Mouse (Mus musculus): ENCODE results near the gene Atcay. TPM values are rescaled to one million over a fixed set of nuclear protein-coding genes. Genes with fewer than 3 reads are reported as not detected.
A peak's percentile ranks its signal among the peaks of the same experiment; 100 is the strongest.

Atcay gene
- polyA plus RNA-seq, 1 experiment from 2014 or later, result 56.6 TPM

DNA sequence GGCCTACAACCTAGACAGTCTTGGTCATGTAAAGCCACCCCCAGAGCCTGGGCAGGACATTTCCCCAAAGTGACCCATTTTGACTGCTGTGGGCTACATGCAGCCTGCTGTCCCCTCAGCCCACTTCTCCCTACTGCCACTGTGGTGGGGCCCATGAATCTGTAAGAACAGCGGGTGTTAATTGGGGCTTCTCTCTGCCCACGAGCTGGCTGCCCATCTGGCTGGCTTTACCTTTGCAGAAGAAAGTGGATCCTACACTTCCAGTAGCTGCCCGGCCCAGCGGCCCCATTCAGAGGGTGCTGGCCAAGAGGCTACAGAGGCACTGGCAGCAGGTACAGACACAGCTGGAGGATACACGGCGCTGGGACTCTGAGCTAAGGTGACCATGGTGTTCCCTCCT lies 14.5 kb upstream of the Atcay start:
- Histone ChIP-seq H3K27ac (ENCODE audit: low read depth, low read length) (no peak overlapping the region), H3K4me1 (ENCODE audit: control insufficient read depth, insufficient read depth, low read length) (no peaks in the 10 kb centered on the region), H3K9me3 (replicated peaks; ENCODE audit: control insufficient read depth, low read length) (no peaks in the 10 kb centered on the region), H3K36me3 (ENCODE audit: control insufficient read depth, insufficient read depth, low read length) (peaks cover 3% of the 10 kb centered on the region; the same call in 1 of the 2 replicates), H3K9ac (ENCODE audit: low read length) (peak overlapping the region; percentile 17; the same call in 1 of the 2 replicates), H3K4me3 (ENCODE audit: low read depth, low read length) (no peak overlapping the region), H3K27me3 (replicated peaks; ENCODE audit: control insufficient read depth, insufficient read depth, low read length) (peaks cover 6% of the 10 kb centered on the region; the same call in 1 of the 2 replicates), H3K4me2 (ENCODE audit: low read length) (no peak overlapping the region)
- DNase-seq (ENCODE audit: low spot score) (no peak), ATAC-seq (no peak)
- 89% methylated on average over 6 of the region's 6 CpGs for WGBS

DNA sequence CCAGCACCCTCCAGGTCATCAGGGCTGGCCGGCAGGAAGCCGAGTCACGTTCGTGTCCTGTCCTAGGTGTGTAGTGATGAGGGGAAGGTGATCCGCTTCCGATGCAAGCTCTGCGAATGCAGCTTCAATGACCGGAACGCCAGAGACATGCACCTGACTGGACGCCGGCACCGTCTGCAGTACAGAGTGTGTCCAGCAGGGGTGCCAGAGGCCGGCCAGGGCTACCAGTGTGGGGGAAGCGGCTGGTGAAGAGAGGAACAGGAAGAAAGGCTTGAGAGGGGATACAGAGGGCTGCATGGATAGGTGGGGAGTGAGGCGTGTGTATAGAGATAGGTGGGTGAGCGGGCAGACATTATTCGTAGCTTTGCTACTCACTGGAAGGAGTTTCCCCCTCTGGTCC lies 14.0 kb upstream of the Atcay start:
- ATAC-seq, result peak; percentile 69
- Histone ChIP-seq H3K4me2 (ENCODE audit: low read length) (no peak overlapping the region), H3K9ac (ENCODE audit: low read length) (peak overlapping the region; percentile 17; the same call in 1 of the 2 replicates), H3K27ac (ENCODE audit: low read depth, low read length) (no peak overlapping the region), H3K36me3 (ENCODE audit: control insufficient read depth, insufficient read depth, low read length) (peaks cover 3% of the 10 kb centered on the region; the same call in 1 of the 2 replicates), H3K4me1 (ENCODE audit: control insufficient read depth, insufficient read depth, low read length) (no peaks in the 10 kb centered on the region), H3K27me3 (replicated peaks; ENCODE audit: control insufficient read depth, insufficient read depth, low read length) (peaks cover 11% of the 10 kb centered on the region; the same call in 1 of the 2 replicates), H3K9me3 (replicated peaks; ENCODE audit: control insufficient read depth, low read length) (no peaks in the 10 kb centered on the region), H3K4me3 (ENCODE audit: low read depth, low read length) (no peak overlapping the region)
- peak; percentile 62 for DNase-seq (ENCODE audit: low spot score)
- 9% methylated on average over 17 of the region's 17 CpGs for WGBS

DNA sequence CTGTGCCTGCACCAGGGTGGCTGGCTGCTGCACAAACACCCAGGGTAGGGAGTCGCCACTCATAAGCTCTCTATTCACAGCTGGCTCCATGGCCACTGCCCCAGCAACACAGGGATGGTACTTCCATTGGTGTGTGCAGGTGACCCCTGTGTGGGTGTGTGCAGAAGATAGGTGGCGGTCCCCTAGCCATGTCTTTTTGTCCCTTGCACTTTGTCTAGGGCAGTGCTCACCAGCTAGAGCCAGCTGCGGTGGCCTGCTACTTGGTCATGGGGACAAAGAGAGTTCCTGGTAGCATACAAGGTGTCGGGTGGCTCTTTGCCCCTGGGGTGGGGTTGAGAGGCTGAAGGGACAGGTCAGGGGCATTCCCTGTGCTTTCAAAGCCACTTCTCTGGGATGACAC lies 13.5 kb upstream of the Atcay start:
- Histone ChIP-seq H3K9me3 (replicated peaks; ENCODE audit: control insufficient read depth, low read length) (no peaks in the 10 kb centered on the region), H3K4me3 (ENCODE audit: low read depth, low read length) (no peak overlapping the region), H3K4me2 (ENCODE audit: low read length) (no peak overlapping the region), H3K36me3 (ENCODE audit: control insufficient read depth, insufficient read depth, low read length) (peaks cover 3% of the 10 kb centered on the region; the same call in 1 of the 2 replicates), H3K4me1 (ENCODE audit: control insufficient read depth, insufficient read depth, low read length) (no peaks in the 10 kb centered on the region), H3K9ac (ENCODE audit: low read length) (no peak overlapping the region), H3K27ac (ENCODE audit: low read depth, low read length) (no peak overlapping the region), H3K27me3 (replicated peaks; ENCODE audit: control insufficient read depth, insufficient read depth, low read length) (peaks cover 15% of the 10 kb centered on the region; the same call in 1 of the 2 replicates)
- WGBS, result 67% methylated on average over 4 of the region's 4 CpGs
- ATAC-seq, result peak; percentile 9; the same call in 1 of the 2 replicates
- DNase-seq (ENCODE audit: low spot score), result no peak

- no peak overlapping the region for H3K27ac ChIP-seq (ENCODE audit: low read depth, low read length)
- no peaks in the 10 kb centered on the region for H3K4me1 ChIP-seq (ENCODE audit: control insufficient read depth, insufficient read depth, low read length)
- H3K36me3 ChIP-seq (ENCODE audit: control insufficient read depth, insufficient read depth, low read length), result no peaks in the 10 kb centered on the region; the same call in 1 of the 2 replicates
- H3K9ac ChIP-seq (ENCODE audit: low read length), result no peak overlapping the region
- H3K27me3 ChIP-seq (replicated peaks; ENCODE audit: control insufficient read depth, insufficient read depth, low read length), result peaks cover 15% of the 10 kb centered on the region; the same call in 1 of the 2 replicates
- no peak overlapping the region for H3K4me3 ChIP-seq (ENCODE audit: low read depth, low read length)
- no peak for ATAC-seq
- no peak overlapping the region for H3K4me2 ChIP-seq (ENCODE audit: low read length)
- 93% methylated on average over 16 of the region's 16 CpGs for whole genome bisulfite sequencing
- H3K9me3 ChIP-seq (replicated peaks; ENCODE audit: control insufficient read depth, low read length), result no peaks in the 10 kb centered on the region
- DNase-seq (ENCODE audit: low spot score), result no peak
Observed at GRCm38 (mm10) chr10:81242021-81242420, 11.4 kb upstream of the Atcay start.

- Histone ChIP-seq H3K27me3 (replicated peaks; ENCODE audit: control insufficient read depth, insufficient read depth, low read length) (peaks cover 15% of the 10 kb centered on the region; the same call in 1 of the 2 replicates), H3K4me2 (ENCODE audit: low read length) (no peak overlapping the region), H3K4me1 (ENCODE audit: control insufficient read depth, insufficient read depth, low read length) (no peaks in the 10 kb centered on the region), H3K27ac (ENCODE audit: low read depth, low read length) (no peak overlapping the region), H3K36me3 (ENCODE audit: control insufficient read depth, insufficient read depth, low read length) (no peaks in the 10 kb centered on the region; the same call in 1 of the 2 replicates), H3K9ac (ENCODE audit: low read length) (no peak overlapping the region), H3K9me3 (replicated peaks; ENCODE audit: control insufficient read depth, low read length) (no peaks in the 10 kb centered on the region), H3K4me3 (ENCODE audit: low read depth, low read length) (no peak overlapping the region)
- ATAC-seq (no peak), DNase-seq (ENCODE audit: low spot score) (peak; percentile 66)
- WGBS, result 21% methylated on average over 13 of the region's 13 CpGs
Observed at GRCm38 (mm10) chr10:81240876-81241275, 10.2 kb upstream of the Atcay start.

DNA sequence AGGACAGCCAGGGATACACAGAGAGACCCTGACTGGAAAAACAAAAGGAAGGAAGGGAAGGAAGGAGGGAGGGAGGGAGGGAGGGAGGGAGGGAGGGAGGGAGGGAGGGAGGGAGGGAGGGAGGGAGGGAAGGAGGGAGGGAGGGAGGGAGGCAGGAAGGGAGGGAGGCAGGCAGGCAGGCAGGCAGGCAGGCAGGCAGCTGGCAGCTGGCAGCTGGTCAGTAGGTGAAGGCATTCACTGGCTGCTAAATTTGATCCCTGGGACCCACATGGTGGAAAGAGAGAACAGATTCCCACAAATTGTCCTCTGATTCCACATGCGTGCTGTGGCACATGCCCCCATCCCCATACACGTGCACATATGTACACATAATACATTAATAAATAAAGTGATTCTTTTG lies 8.0 kb upstream of the Atcay start:
- H3K27me3 ChIP-seq (replicated peaks; ENCODE audit: control insufficient read depth, insufficient read depth, low read length), result peaks cover 15% of the 10 kb centered on the region; the same call in 1 of the 2 replicates
- no peak overlapping the region for H3K27ac ChIP-seq (ENCODE audit: low read depth, low read length)
- H3K9ac ChIP-seq (ENCODE audit: low read length), result no peak overlapping the region
- no peak for ATAC-seq
- no peak overlapping the region for H3K4me2 ChIP-seq (ENCODE audit: low read length)
- WGBS, result 88% methylated on average over 2 of the region's 2 CpGs
- H3K9me3 ChIP-seq (replicated peaks; ENCODE audit: control insufficient read depth, low read length), result no peaks in the 10 kb centered on the region
- peaks cover 1% of the 10 kb centered on the region; the same call in 1 of the 2 replicates for H3K4me1 ChIP-seq (ENCODE audit: control insufficient read depth, insufficient read depth, low read length)
- H3K36me3 ChIP-seq (ENCODE audit: control insufficient read depth, insufficient read depth, low read length), result no peaks in the 10 kb centered on the region; the same call in 1 of the 2 replicates
- DNase-seq (ENCODE audit: low spot score), result no peak
- H3K4me3 ChIP-seq (ENCODE audit: low read depth, low read length), result no peak overlapping the region

GRCm38 (mm10) chr10:81236471-81237268 lies 6.0 kb upstream of the Atcay start:
- H3K4me1 ChIP-seq (ENCODE audit: control insufficient read depth, insufficient read depth, low read length), result peaks cover 9% of the 10 kb centered on the region; the same call in 1 of the 2 replicates
- no peak for ATAC-seq
- no peak overlapping the region for H3K9ac ChIP-seq (ENCODE audit: low read length)
- DNase-seq (ENCODE audit: low spot score), result no peak
- peaks cover 15% of the 10 kb centered on the region; the same call in 1 of the 2 replicates for H3K27me3 ChIP-seq (replicated peaks; ENCODE audit: control insufficient read depth, insufficient read depth, low read length)
- no peak overlapping the region for H3K4me2 ChIP-seq (ENCODE audit: low read length)
- H3K4me3 ChIP-seq (ENCODE audit: low read depth, low read length), result no peak overlapping the region
- no peak overlapping the region for H3K27ac ChIP-seq (ENCODE audit: low read depth, low read length)
- no peaks in the 10 kb centered on the region for H3K36me3 ChIP-seq (ENCODE audit: control insufficient read depth, insufficient read depth, low read length)
- WGBS, result 86% methylated on average over 12 of the region's 12 CpGs
- H3K9me3 ChIP-seq (replicated peaks; ENCODE audit: control insufficient read depth, low read length), result no peaks in the 10 kb centered on the region

DNA sequence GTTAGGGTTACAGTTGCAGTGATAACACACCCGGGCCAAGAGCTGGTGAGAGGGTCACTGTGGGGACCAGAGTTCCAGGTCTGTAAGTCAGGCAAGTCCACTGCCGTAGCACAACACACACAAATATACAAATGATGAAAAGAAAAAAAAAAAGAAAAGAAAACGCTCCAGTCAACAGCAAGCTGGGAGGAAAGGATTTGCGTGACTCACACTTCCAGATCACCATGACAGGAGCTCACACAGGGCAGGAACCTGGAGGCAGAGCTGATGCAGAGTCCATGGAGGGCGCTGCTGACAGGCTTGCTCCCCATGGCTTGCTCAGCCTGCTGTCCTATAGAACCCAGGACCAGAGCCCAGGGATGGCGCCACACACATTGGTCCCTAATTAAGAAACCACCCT lies 3.6 kb upstream of the Atcay start:
- no peak overlapping the region for H3K4me3 ChIP-seq (ENCODE audit: low read depth, low read length)
- no peak overlapping the region; the same call in 1 of the 2 replicates for H3K4me2 ChIP-seq (ENCODE audit: low read length)
- H3K9me3 ChIP-seq (replicated peaks; ENCODE audit: control insufficient read depth, low read length), result no peaks in the 10 kb centered on the region
- no peaks in the 10 kb centered on the region for H3K27me3 ChIP-seq (replicated peaks; ENCODE audit: control insufficient read depth, insufficient read depth, low read length)
- H3K4me1 ChIP-seq (ENCODE audit: control insufficient read depth, insufficient read depth, low read length), result peaks cover 16% of the 10 kb centered on the region; the same call in 1 of the 2 replicates
- WGBS, result 83% methylated on average over 6 of the region's 6 CpGs
- H3K27ac ChIP-seq (ENCODE audit: low read depth, low read length), result no peak overlapping the region
- DNase-seq (ENCODE audit: low spot score), result no peak
- no peak overlapping the region for H3K9ac ChIP-seq (ENCODE audit: low read length)
- no peak for ATAC-seq
- no peaks in the 10 kb centered on the region for H3K36me3 ChIP-seq (ENCODE audit: control insufficient read depth, insufficient read depth, low read length)

DNA sequence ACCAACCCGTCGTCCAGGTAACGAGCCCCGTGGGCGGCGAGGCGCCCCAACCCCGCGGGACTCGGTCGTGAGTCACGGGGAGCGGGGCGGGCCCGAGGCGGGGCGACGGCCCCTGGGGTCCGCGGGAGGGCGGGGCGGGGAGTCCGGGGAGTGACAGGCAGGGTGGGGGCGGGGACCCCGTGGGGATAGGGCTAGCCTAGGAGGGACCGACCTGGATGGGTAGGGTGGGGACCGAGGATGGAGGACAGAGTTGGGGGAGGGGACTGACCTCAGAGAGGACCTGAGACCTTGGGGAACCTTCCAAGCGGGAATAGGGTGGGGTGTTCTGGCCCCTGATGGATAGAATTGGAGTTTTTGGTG lies 2.6 kb upstream of the Atcay start:
- H3K36me3 ChIP-seq (ENCODE audit: control insufficient read depth, insufficient read depth, low read length), result no peaks in the 10 kb centered on the region
- H3K27ac ChIP-seq (ENCODE audit: low read depth, low read length), result no peak overlapping the region
- peak overlapping the region; percentile 55 for H3K4me2 ChIP-seq (ENCODE audit: low read length)
- no peaks in the 10 kb centered on the region for H3K9me3 ChIP-seq (replicated peaks; ENCODE audit: control insufficient read depth, low read length)
- no peaks in the 10 kb centered on the region for H3K27me3 ChIP-seq (replicated peaks; ENCODE audit: control insufficient read depth, insufficient read depth, low read length)
- peaks cover 17% of the 10 kb centered on the region; the same call in 1 of the 2 replicates for H3K4me1 ChIP-seq (ENCODE audit: control insufficient read depth, insufficient read depth, low read length)
- 3% methylated on average over 23 of the region's 28 CpGs for WGBS
- H3K9ac ChIP-seq (ENCODE audit: low read length), result peak overlapping the region; percentile 78
- no peak for DNase-seq (ENCODE audit: low spot score)
- H3K4me3 ChIP-seq (ENCODE audit: low read depth, low read length), result peak overlapping the region; percentile 57
- ATAC-seq, result peak; percentile 61
